ENCODE assay signal across 8 mouse cellular contexts in genomic region chr1:106714530-106714981, GRCm38 (mm10). TPM values are rescaled to one million over a fixed set of nuclear protein-coding genes. Genes with fewer than 3 reads are reported as not detected.
DNase-seq lines count a peak whose midpoint lies in the region; ATAC-seq and TF ChIP-seq lines count a peak whose summit lies in the region.

No protein-coding gene starts in this region.

- peak overlapping the region; percentile 97 for H3K4me2 ChIP-seq in heart, embryonic 16.5 days (ENCODE audit: low read depth, low read length)
- peak overlapping the region; percentile 87 for H3K4me2 ChIP-seq in liver, embryonic 12.5 days
- peak overlapping the region; percentile 96 for H3K4me2 ChIP-seq in stomach, embryonic 15.5 days

- peaks cover 17% of the 10 kb centered on the region for H3K4me1 ChIP-seq in heart, embryonic 16.5 days (ENCODE audit: control insufficient read depth, insufficient read depth, low read length)
- H3K4me1 ChIP-seq in ES-E14 (ENCODE audit: control insufficient read depth in 2 of 2, insufficient read depth in 2 of 2, low read length in 2 of 2, poor library complexity in 1 of 2): peaks cover 0 to 6% of the 10 kb centered on the region in 2 experiments; a peak in 2 of 4 replicates
- H3K4me1 ChIP-seq in liver, embryonic 12.5 days: peaks cover 30% of the 10 kb centered on the region
- peaks cover 5% of the 10 kb centered on the region; the same call in 1 of the 2 replicates for H3K4me1 ChIP-seq in stomach, embryonic 15.5 days

- peak overlapping the region; percentile 86 for H3K9ac ChIP-seq in heart, embryonic 16.5 days (ENCODE audit: low read length)
- peak overlapping the region; percentile 73 for H3K9ac ChIP-seq in ES-E14 (ENCODE audit: insufficient read depth, low read depth, low read length, poor library complexity, severe bottlenecking)
- H3K9ac ChIP-seq in liver, embryonic 12.5 days: peak overlapping the region; percentile 64
- peak overlapping the region; percentile 81 for H3K9ac ChIP-seq in stomach, embryonic 15.5 days

- DNase-seq in heart, adult 18-20 months: no peak
- DNase-seq in ES-E14 (ENCODE audit: low read depth, low spot score): no peak
- DNase-seq in adrenal gland, adult (ENCODE audit: inconsistent age in 2 of 2, low spot score in 1 of 2): no peak
- no peak for DNase-seq in lung, postnatal 14 days

- H3K27me3 ChIP-seq in heart, embryonic 16.5 days (ENCODE audit: control insufficient read depth, insufficient read depth, low read length): no peaks in the 10 kb centered on the region
- peaks cover 39% of the 10 kb centered on the region for H3K27me3 ChIP-seq in liver, embryonic 12.5 days (replicated peaks)
- no peaks in the 10 kb centered on the region for H3K27me3 ChIP-seq in stomach, embryonic 15.5 days (replicated peaks)

- peak overlapping the region; percentile 93 for H3K27ac ChIP-seq in heart, embryonic 16.5 days (ENCODE audit: low read length)
- no peak overlapping the region for H3K27ac ChIP-seq in ES-E14 (ENCODE audit: insufficient read depth, low read depth, low read length, poor library complexity, severe bottlenecking)
- peak overlapping the region; percentile 58; the same call in 1 of the 2 replicates for H3K27ac ChIP-seq in liver, embryonic 12.5 days
- H3K27ac ChIP-seq in stomach, embryonic 15.5 days: peak overlapping the region; percentile 93

- H3K4me3 ChIP-seq in heart, embryonic 16.5 days (ENCODE audit: low read length): peak overlapping the region; percentile 90
- peak overlapping the region; percentile 50 to 74; a peak in 3 of 4 replicates for H3K4me3 ChIP-seq in ES-E14 (ENCODE audit: insufficient read depth in 1 of 2, low read depth in 1 of 2, low read length in 2 of 2, poor library complexity in 1 of 2, severe bottlenecking in 1 of 2)
- H3K4me3 ChIP-seq in liver, embryonic 12.5 days: peak overlapping the region; percentile 69
- H3K4me3 ChIP-seq in stomach, embryonic 15.5 days (replicated peaks): peak overlapping the region; percentile 74

- no peaks in the 10 kb centered on the region for H3K36me3 ChIP-seq in heart, embryonic 16.5 days (ENCODE audit: control insufficient read depth, insufficient read depth)
- no peaks in the 10 kb centered on the region for H3K36me3 ChIP-seq in ES-E14 (ENCODE audit: control insufficient read depth, insufficient read depth, low read length, poor library complexity, severe bottlenecking)
- H3K36me3 ChIP-seq in liver, embryonic 12.5 days: no peaks in the 10 kb centered on the region
- no peaks in the 10 kb centered on the region for H3K36me3 ChIP-seq in stomach, embryonic 15.5 days

- WGBS in heart, embryonic 16.5 days: 3% methylated on average over 21 of the region's 21 CpGs
- 5% methylated on average over 18 of the region's 21 CpGs for WGBS in liver, embryonic 12.5 days (ENCODE audit: insufficient replicate concordance)
- WGBS in stomach, embryonic 15.5 days: 5% methylated on average over 19 of the region's 21 CpGs

- in situ Hi-C loops in ES-E14 (cut with MboI; ENCODE audit: low sequenced_read_pairs in 2 of 2, unreplicated experiment in 2 of 2): no loop called here

- H3K9me3 ChIP-seq in heart, embryonic 16.5 days (replicated peaks; ENCODE audit: control insufficient read depth, low read length): no peaks in the 10 kb centered on the region
- no peaks in the 10 kb centered on the region for H3K9me3 ChIP-seq in ES-E14 (ENCODE audit: control insufficient read depth, insufficient read depth, low read depth, low read length)
- H3K9me3 ChIP-seq in liver, embryonic 12.5 days (replicated peaks): no peaks in the 10 kb centered on the region
- no peaks in the 10 kb centered on the region for H3K9me3 ChIP-seq in stomach, embryonic 15.5 days

- ATAC-seq in heart, embryonic 16.5 days (replicated peaks; ENCODE audit: extremely low read depth, insufficient read depth, low FRiP score): peak; percentile 14; the same call in 1 of the 2 replicates
- ATAC-seq in erythroid progenitor cell, adult 5-6 weeks (replicated peaks; ENCODE audit: low FRiP score, poor library complexity, severe bottlenecking): 0 out of 2 replicates have a peak, but pooled peaks have one; percentile 28
- ATAC-seq in liver, embryonic 12.5 days: peak; percentile 53
- ATAC-seq in stomach, embryonic 15.5 days (ENCODE audit: insufficient read depth, low FRiP score, low read depth): no peak; the same call in 1 of the 2 replicates

TF ChIP-seq in ES-E14, 5 proteins besides CTCF, POLR2A, EP300 and RAD21:
- TF ChIP-seq ZNF384 (IDR thresholded peaks at IDR 0.05; ENCODE audit: low read depth, low read length): no peak
- TF ChIP-seq MAFK (IDR thresholded peaks at IDR 0.05; ENCODE audit: insufficient read depth, low read depth, low read length): no peak
- TF ChIP-seq ZC3H11A (IDR thresholded peaks at IDR 0.05; ENCODE audit: borderline replicate concordance, low read depth, low read length): no peak
- TF ChIP-seq CHD2 (IDR thresholded peaks at IDR 0.05; ENCODE audit: low read depth, low read length): no peak
- no peak for TF ChIP-seq HCFC1 (IDR thresholded peaks at IDR 0.05; ENCODE audit: borderline replicate concordance, insufficient read depth, low read length)

RNA-seq across cellular contexts. Expression of gene Bcl2, which starts 0.5 kb away (rescaled TPM):
- polyA plus RNA-seq in heart, embryonic 16.5 days (2015; fragmentation: Nextera tagmentation; extraction: Ambion mirVana): 9.3 and 10.4 TPM in 2 replicates
- 1 to 10 TPM; 5.5 to 6.1 TPM for total RNA-seq in heart, adult 18-20 months (2021)
- total RNA-seq in ES-E14 (2012; rRNA removed): 0.63 and 0.98 TPM in 2 replicates
- 3.6 and 6.7 TPM in 2 replicates for total RNA-seq in erythroid progenitor cell, adult 5-6 weeks (2015; ENCODE audit: low replicate concordance)
- total RNA-seq in erythroid progenitor cell, adult 5-6 weeks (2017; ENCODE audit: low replicate concordance): 1.1 and 1.9 TPM in 2 replicates
- polyA plus RNA-seq in liver, embryonic 12.5 days (2016; fragmentation: Nextera tagmentation; extraction: Ambion mirVana): 2.0 and 2.4 TPM in 2 replicates
- polyA plus RNA-seq in stomach, embryonic 15.5 days (2015; fragmentation: Nextera tagmentation; extraction: Ambion mirVana): 17.0 and 17.8 TPM in 2 replicates

RNA-seq across cellular contexts. Expression of gene Kdsr, which starts 45.0 kb away (rescaled TPM):
- 10.1 and 10.9 TPM in 2 replicates for polyA plus RNA-seq in heart, embryonic 16.5 days (2015; fragmentation: Nextera tagmentation; extraction: Ambion mirVana)
- 1 to 10 TPM; 5.0 to 6.7 TPM for total RNA-seq in heart, adult 18-20 months (2021)
- total RNA-seq in ES-E14 (2012; rRNA removed): 29.9 and 38.3 TPM in 2 replicates
- 1.4 and 4.2 TPM in 2 replicates for total RNA-seq in erythroid progenitor cell, adult 5-6 weeks (2015; ENCODE audit: low replicate concordance)
- total RNA-seq in erythroid progenitor cell, adult 5-6 weeks (2017; ENCODE audit: low replicate concordance): 5.6 and 12.9 TPM in 2 replicates
- polyA plus RNA-seq in liver, embryonic 12.5 days (2016; fragmentation: Nextera tagmentation; extraction: Ambion mirVana): 3.8 and 4.3 TPM in 2 replicates
- 14.8 and 16.8 TPM in 2 replicates for polyA plus RNA-seq in stomach, embryonic 15.5 days (2015; fragmentation: Nextera tagmentation; extraction: Ambion mirVana)
